Mouse (Mus musculus): Measurements from ENCODE around the gene Ttc3. TPM values are rescaled to one million over a fixed set of nuclear protein-coding genes. Genes with fewer than 3 reads are reported as not detected.

Ttc3 gene
- total and polyA plus RNA-seq, 2 experiments from 2014 or later = 1,014 to 1,263 TPM

- Histone ChIP-seq H3K27me3 (ENCODE audit: insufficient read depth, low read length) (no peaks in the 10 kb centered on the region), H3K36me3 (ENCODE audit: insufficient read depth) (no peaks in the 10 kb centered on the region), H3K4me3 (ENCODE audit: low read depth, low read length) (no peak overlapping the region), H3K4me1 (ENCODE audit: insufficient read depth) (no peaks in the 10 kb centered on the region), H3K4me2 (ENCODE audit: low read depth) (no peak overlapping the region), H3K27ac (ENCODE audit: low read depth, low read length) (no peak overlapping the region), H3K9me3 (ENCODE audit: low read length) (no peaks in the 10 kb centered on the region), H3K9ac (no peak overlapping the region)
- ATAC-seq (peak; percentile 83), DNase-seq (no peak)
- no peak for TF ChIP-seq CTCF (IDR thresholded peaks at IDR 0.05; ENCODE audit: low read depth)
- 46% methylated on average over 11 of the region's 11 CpGs for WGBS
These were observed 20.7 kb upstream of the Ttc3 start for GRCm38 (mm10) chr16:94349588-94350286.

GRCm38 (mm10) chr16:94350287-94350677, 20.1 kb upstream of the Ttc3 start:
- H3K9me3 ChIP-seq (ENCODE audit: low read length) = no peaks in the 10 kb centered on the region
- H3K27me3 ChIP-seq (ENCODE audit: insufficient read depth, low read length) = no peaks in the 10 kb centered on the region
- no peaks in the 10 kb centered on the region for H3K36me3 ChIP-seq (ENCODE audit: insufficient read depth)
- no peaks in the 10 kb centered on the region for H3K4me1 ChIP-seq (ENCODE audit: insufficient read depth)
- H3K27ac ChIP-seq (ENCODE audit: low read depth, low read length) = no peak overlapping the region
- WGBS = 69% methylated on average over 10 of the region's 10 CpGs
- no peak overlapping the region for H3K9ac ChIP-seq
- no peak overlapping the region for H3K4me2 ChIP-seq (ENCODE audit: low read depth)
- TF ChIP-seq CTCF (IDR thresholded peaks at IDR 0.05; ENCODE audit: low read depth) = no peak
- ATAC-seq = no peak
- H3K4me3 ChIP-seq (ENCODE audit: low read depth, low read length) = no peak overlapping the region
- no peak for DNase-seq

GRCm38 (mm10) chr16:94354450-94354849, 16.0 kb upstream of the Ttc3 start:
- H3K4me2 ChIP-seq (ENCODE audit: low read depth) = no peak overlapping the region
- H3K9me3 ChIP-seq (ENCODE audit: low read length) = no peaks in the 10 kb centered on the region
- ATAC-seq = peak; percentile 91
- H3K9ac ChIP-seq = no peak overlapping the region
- no peaks in the 10 kb centered on the region for H3K36me3 ChIP-seq (ENCODE audit: insufficient read depth)
- H3K27ac ChIP-seq (ENCODE audit: low read depth, low read length) = no peak overlapping the region
- 49% methylated on average over 9 of the region's 9 CpGs for WGBS
- DNase-seq = no peak
- no peak for TF ChIP-seq CTCF (IDR thresholded peaks at IDR 0.05; ENCODE audit: low read depth)
- H3K27me3 ChIP-seq (ENCODE audit: insufficient read depth, low read length) = no peaks in the 10 kb centered on the region
- no peaks in the 10 kb centered on the region for H3K4me1 ChIP-seq (ENCODE audit: insufficient read depth)
- no peak overlapping the region for H3K4me3 ChIP-seq (ENCODE audit: low read depth, low read length)

- WGBS = 78% methylated on average over 7 of the region's 7 CpGs
- Histone ChIP-seq H3K9ac (no peak overlapping the region), H3K4me3 (ENCODE audit: low read depth, low read length) (no peak overlapping the region), H3K36me3 (ENCODE audit: insufficient read depth) (no peaks in the 10 kb centered on the region), H3K9me3 (ENCODE audit: low read length) (no peaks in the 10 kb centered on the region), H3K4me1 (ENCODE audit: insufficient read depth) (no peaks in the 10 kb centered on the region), H3K4me2 (ENCODE audit: low read depth) (no peak overlapping the region), H3K27ac (ENCODE audit: low read depth, low read length) (no peak overlapping the region), H3K27me3 (ENCODE audit: insufficient read depth, low read length) (no peaks in the 10 kb centered on the region)
- no peak for TF ChIP-seq CTCF (IDR thresholded peaks at IDR 0.05; ENCODE audit: low read depth)
- DNase-seq (no peak), ATAC-seq (no peak)
These were observed 14.4 kb upstream of the Ttc3 start for GRCm38 (mm10) chr16:94356046-94356445.

- ATAC-seq = no peak
These were observed 13.5 kb upstream of the Ttc3 start for GRCm38 (mm10) chr16:94356776-94357494.

GRCm38 (mm10) chr16:94358091-94358490, 12.3 kb upstream of the Ttc3 start:
- H3K27me3 ChIP-seq (ENCODE audit: insufficient read depth, low read length) = no peaks in the 10 kb centered on the region
- no peak overlapping the region for H3K27ac ChIP-seq (ENCODE audit: low read depth, low read length)
- no peak for TF ChIP-seq CTCF (IDR thresholded peaks at IDR 0.05; ENCODE audit: low read depth)
- no peaks in the 10 kb centered on the region for H3K9me3 ChIP-seq (ENCODE audit: low read length)
- no peak overlapping the region for H3K4me2 ChIP-seq (ENCODE audit: low read depth)
- H3K36me3 ChIP-seq (ENCODE audit: insufficient read depth) = no peaks in the 10 kb centered on the region
- DNase-seq = no peak
- 91% methylated on average over 3 of the region's 3 CpGs for WGBS
- ATAC-seq = no peak
- H3K4me1 ChIP-seq (ENCODE audit: insufficient read depth) = peaks cover 2% of the 10 kb centered on the region; the same call in 1 of the 2 replicates
- H3K9ac ChIP-seq = no peak overlapping the region
- no peak overlapping the region for H3K4me3 ChIP-seq (ENCODE audit: low read depth, low read length)

More at GRCm38 (mm10) chr16:94356776-94357494, 13.5 kb upstream of the Ttc3 start:
- Histone ChIP-seq H3K4me3 (ENCODE audit: low read depth, low read length) (no peak overlapping the region), H3K36me3 (ENCODE audit: insufficient read depth) (no peaks in the 10 kb centered on the region), H3K9ac (no peak overlapping the region), H3K4me2 (ENCODE audit: low read depth) (no peak overlapping the region), H3K27me3 (ENCODE audit: insufficient read depth, low read length) (no peaks in the 10 kb centered on the region), H3K9me3 (ENCODE audit: low read length) (no peaks in the 10 kb centered on the region), H3K4me1 (ENCODE audit: insufficient read depth) (no peaks in the 10 kb centered on the region), H3K27ac (ENCODE audit: low read depth, low read length) (no peak overlapping the region)
- no peak for DNase-seq
- 84% methylated on average over 11 of the region's 11 CpGs for WGBS
- TF ChIP-seq CTCF (IDR thresholded peaks at IDR 0.05; ENCODE audit: low read depth) = no peak
